Mouse (Mus musculus) kidney, adult 2 months (tissue): ENCODE measurements around the gene Zbtb8a.

Experiments used
- CTCF ChIP-seq: fragments of 200-500 bp; conservative IDR thresholded peaks from 2 replicates; pipeline ENCODE4 v1.5.1; 2011; ENCODE audit warnings: low read depth, mild to moderate bottlenecking, control low read depth, low read length, moderate library complexity, mixed read lengths; ENCODE audit not compliant: insufficient read depth, insufficient read length
- POLR2A ChIP-seq: fragments of 200-500 bp; IDR thresholded peaks from one replicate; pipeline ENCODE4 v1.6.1; 2011; ENCODE audit warnings: low read depth, low read length, control low read depth

- TF ChIP-seq CTCF = no peak
- no peak for TF ChIP-seq POLR2A
These were observed 6.5 kb upstream of the Zbtb8a start for GRCm38 (mm10) chr4:129384440-129384839.
